Mouse (Mus musculus): ENCODE measurements at regions not wholly inside any gene's neighbourhood (a gene's known extent, or its start where the extent isn't known, plus 50 kb on each side); places are given as distances from the start of the nearest gene placed in this dataset.

DNA sequence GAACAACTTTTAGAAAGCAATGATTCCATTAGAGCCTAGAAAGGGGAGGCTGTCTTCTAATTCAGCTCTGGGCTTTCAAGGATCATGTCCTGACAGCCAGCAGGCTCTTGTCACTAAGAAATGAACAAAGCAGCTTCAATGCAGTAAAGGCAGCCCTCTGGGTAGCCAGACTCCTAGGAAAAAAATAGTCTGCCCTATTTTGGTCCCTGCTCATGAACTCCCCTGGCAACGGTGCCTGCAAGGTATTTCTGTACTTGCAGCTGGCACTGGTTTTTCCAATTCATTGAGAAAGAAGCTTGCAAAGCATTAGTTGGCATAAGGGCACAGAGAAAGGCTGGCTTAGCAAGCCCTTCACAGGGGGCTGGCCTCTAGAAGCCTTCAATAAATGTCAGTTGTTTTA lies 52.8 kb upstream of the Car10 start:
- TF ChIP-seq TBP (conservative IDR thresholded peaks at IDR 0.05; ENCODE audit: low read depth, low read length): no peak
- no peak for TF ChIP-seq CHD2 (IDR thresholded peaks at IDR 0.05; ENCODE audit: low read length)
- TF ChIP-seq MEF2A (IDR thresholded peaks at IDR 0.05; ENCODE audit: borderline replicate concordance, low read depth, low read length): no peak
- TF ChIP-seq TCF12 (IDR thresholded peaks at IDR 0.05; ENCODE audit: low read depth, low read length): no peak
- no peak for TF ChIP-seq USF1 (IDR thresholded peaks at IDR 0.05; ENCODE audit: low read depth, low read length)
- TF ChIP-seq HCFC1 (IDR thresholded peaks at IDR 0.05; ENCODE audit: low read depth, low read length): no peak
- no peak for TF ChIP-seq EP300 (IDR thresholded peaks at IDR 0.05; ENCODE audit: low read length)
- TF ChIP-seq MAFK (IDR thresholded peaks at IDR 0.05; ENCODE audit: insufficient replicate concordance, low read length): no peak
- no peak for TF ChIP-seq NELFE (IDR thresholded peaks at IDR 0.05; ENCODE audit: low read depth, low read length)
- no peak for TF ChIP-seq MAX (IDR thresholded peaks at IDR 0.05; ENCODE audit: low read length)
- no peak for TF ChIP-seq CTCF (conservative IDR thresholded peaks at IDR 0.05 in 1 of 2, IDR thresholded peaks at IDR 0.05 in 1 of 2; ENCODE audit: low read depth in 2 of 2, low read length in 2 of 2)
- no peak for TF ChIP-seq JUND (conservative IDR thresholded peaks at IDR 0.05; ENCODE audit: low read depth, low read length)
- TF ChIP-seq E2F4 (IDR thresholded peaks at IDR 0.05; ENCODE audit: insufficient replicate concordance, low read depth, low read length): no peak

All from CH12.LX (cell line).